In genomic region chr6:94842856-94843255, GRCm38 (mm10) we compare ENCODE assay signal across 12 mouse cellular contexts.
"Had no signal": no experiment of that assay in that cellular context is flagged by ENCODE, and none has a peak within 500 bp of the region (broad histone marks: within the 10 kb centered on the region; RNA-seq: fewer than 3 reads in every experiment).

No protein-coding gene starts in this region.

- DNase-seq: gastrocnemius, adult 2 months; gastrocnemius, postnatal 10 days; gastrocnemius, postnatal 25 days; heart, postnatal 10 days; heart, postnatal 4 days; kidney, adult 18-20 months; kidney, adult 8-10 months; kidney, postnatal 10 days; kidney, postnatal 25 days; kidney, postnatal 4 days; liver; liver, embryonic 13.5 days had no signal
